Mouse (Mus musculus) neural tube, embryonic 13.5 days (tissue): ENCODE data around the gene Itga4. TPM values are rescaled to one million over a fixed set of nuclear protein-coding genes. Genes with fewer than 3 reads are reported as not detected.
A peak's percentile ranks its signal among the peaks of the same experiment; 100 is the strongest.

ENCODE experiments used
- ATAC-seq: fragments of 200-750 bp; cut with Nextera tagmentation; 2 replicates; pipeline ENCODE4 v1.8.0; 2017; ENCODE audit warnings: low read depth, mild to moderate bottlenecking, moderate TSS enrichment, moderate library complexity
- H3K27ac ChIP-seq: fragments of 300-500 bp; sonication (generic); replicated peaks from 2 replicates; pipeline ENCODE4 v1.5.1; 2015; ENCODE audit warnings: moderate library complexity, mild to moderate bottlenecking, inconsistent platforms
- H3K27me3 ChIP-seq: fragments of 300-500 bp; sonication (generic); 2 replicates; pipeline ENCODE4 v1.6.1; 2015; ENCODE audit warnings: mild to moderate bottlenecking, inconsistent platforms
- H3K36me3 ChIP-seq: fragments of 300-500 bp; sonication (generic); 2 replicates; pipeline ENCODE4 v1.6.1; 2015; ENCODE audit warnings: mild to moderate bottlenecking, inconsistent platforms
- H3K4me1 ChIP-seq: fragments of 300-500 bp; sonication (generic); replicated peaks from 2 replicates; pipeline ENCODE4 v1.6.1; 2015; ENCODE audit warnings: inconsistent platforms
- H3K4me2 ChIP-seq: fragments of 300-500 bp; sonication (generic); 2 replicates; pipeline ENCODE4 v1.6.1; 2015; ENCODE audit warnings: inconsistent platforms, mild to moderate bottlenecking, moderate library complexity
- H3K4me3 ChIP-seq: fragments of 300-500 bp; sonication (generic); 2 replicates; pipeline ENCODE4 v1.5.1; 2015; ENCODE audit warnings: mild to moderate bottlenecking, inconsistent platforms
- H3K9ac ChIP-seq: fragments of 300-500 bp; sonication (generic); 2 replicates; pipeline ENCODE4 v1.6.1; 2015; ENCODE audit warnings: moderate library complexity, mild to moderate bottlenecking, inconsistent platforms
- H3K9me3 ChIP-seq: fragments of 300-500 bp; sonication (generic); 2 replicates; pipeline ENCODE4 v1.6.1; 2016; ENCODE audit warnings: inconsistent platforms
- WGBS: fragments of 180-500 bp; shearing (Covaris S2); methylation state at CpG from one replicate; pipeline ENCODE4 v1.1.7; 2015; 5-methylcytosine and 5-hydroxymethylcytosine counted together
- polyA plus RNA-seq: library from polyadenylated mRNA; unstranded; fragments of >200 nt; fragmentation: Nextera tagmentation; extraction: Ambion mirVana; gene quantifications from 2 replicates; pipeline ENCODE4 v1.2.1, GENCODE M21; 2015

Itga4 gene
- polyA plus RNA-seq, 1 experiment from 2014 or later: 5.4 TPM

DNA sequence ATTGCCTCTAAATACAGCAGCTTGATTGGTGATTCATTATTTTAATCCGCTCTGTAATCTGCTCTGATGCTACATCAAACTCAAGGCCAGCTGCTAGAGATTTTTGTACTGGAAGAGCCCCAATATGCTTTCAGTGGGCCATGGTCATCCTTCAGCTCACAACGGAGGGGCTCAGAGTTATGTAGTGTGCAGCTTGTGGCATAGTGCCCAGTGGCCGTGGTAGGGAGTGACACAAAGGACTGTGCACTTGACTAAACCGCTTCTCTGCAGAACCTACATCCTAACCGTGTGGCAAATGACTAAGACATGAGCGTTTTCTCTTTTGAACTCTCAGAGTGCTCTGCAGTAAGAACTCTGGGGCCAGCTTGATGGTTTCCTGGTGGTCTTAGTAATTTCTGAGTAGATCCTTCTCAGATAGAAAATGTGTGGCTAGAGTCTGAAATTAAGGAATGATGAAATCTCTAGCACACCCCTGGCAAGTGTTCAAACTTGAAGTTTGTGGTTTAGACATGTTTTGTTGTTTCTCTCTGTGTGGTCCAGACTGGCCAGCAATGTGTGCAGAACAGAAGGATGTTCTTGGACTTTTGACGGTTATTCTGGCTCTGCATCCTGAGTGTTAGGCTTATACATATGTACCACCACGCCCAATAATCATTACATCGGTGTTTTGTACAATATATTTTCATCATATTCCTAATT, 61.1 kb downstream of the Itga4 start:
- Histone ChIP-seq H3K27me3 (no peaks in the 10 kb centered on the region), H3K4me3 (no peak overlapping the region), H3K9me3 (no peaks in the 10 kb centered on the region; the same call in 1 of the 2 replicates), H3K9ac (no peak overlapping the region), H3K27ac (no peak overlapping the region), H3K36me3 (no peaks in the 10 kb centered on the region), H3K4me1 (no peaks in the 10 kb centered on the region), H3K4me2 (no peak overlapping the region)
- ATAC-seq: no peak
- 92% methylated on average over 9 of the region's 9 CpGs for WGBS

DNA sequence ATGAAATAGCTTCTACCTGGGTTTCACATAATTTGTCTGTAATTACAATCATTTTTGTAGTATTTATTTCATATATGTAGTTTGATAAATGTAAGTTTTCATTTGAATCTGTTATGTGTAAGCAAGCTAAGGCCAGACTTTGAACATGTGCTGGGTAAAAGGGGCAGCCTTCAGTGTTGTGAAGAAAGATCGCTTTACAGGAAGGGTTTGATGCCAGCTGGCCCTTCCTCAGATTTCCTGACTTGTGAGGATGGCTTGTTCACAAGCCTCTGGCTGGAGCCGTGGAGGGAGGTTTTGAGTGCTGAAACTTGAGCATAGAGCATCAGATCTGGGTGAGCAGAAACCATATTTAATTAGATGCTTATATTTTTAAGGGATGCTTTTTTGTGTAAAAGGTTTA, 72.9 kb downstream of the Itga4 start:
- Histone ChIP-seq H3K27me3 (no peaks in the 10 kb centered on the region), H3K4me2 (no peak overlapping the region), H3K4me1 (no peaks in the 10 kb centered on the region), H3K4me3 (no peak overlapping the region), H3K9me3 (no peaks in the 10 kb centered on the region), H3K36me3 (no peaks in the 10 kb centered on the region), H3K27ac (no peak overlapping the region), H3K9ac (no peak overlapping the region)
- ATAC-seq: no peak
- 72% methylated on average over 2 of the region's 2 CpGs for WGBS

DNA sequence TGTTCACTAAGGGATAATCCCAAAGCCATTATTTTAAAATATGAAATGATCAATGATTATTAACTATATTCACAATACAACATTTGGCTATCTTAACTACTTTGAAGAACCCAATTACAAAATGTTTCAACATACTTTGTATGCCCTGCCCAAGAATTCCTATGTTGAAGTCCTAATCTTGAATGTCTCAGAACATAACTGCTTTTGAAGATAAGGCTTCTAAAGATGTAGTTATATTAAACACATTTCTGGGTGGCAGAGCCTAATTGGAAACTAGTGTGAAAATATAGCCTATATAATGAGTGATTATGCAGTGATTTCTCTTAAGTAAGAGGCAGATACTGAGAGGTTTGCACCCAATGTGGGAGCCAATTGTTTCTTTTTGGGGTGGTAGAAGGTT, 79.4 kb downstream of the Itga4 start:
- H3K9ac ChIP-seq: no peak overlapping the region
- no peaks in the 10 kb centered on the region for H3K27me3 ChIP-seq
- H3K36me3 ChIP-seq: no peaks in the 10 kb centered on the region
- no peaks in the 10 kb centered on the region for H3K4me1 ChIP-seq
- no peak overlapping the region for H3K4me2 ChIP-seq
- H3K4me3 ChIP-seq: no peak overlapping the region
- no peaks in the 10 kb centered on the region for H3K9me3 ChIP-seq
- no peak for ATAC-seq
- H3K27ac ChIP-seq: no peak overlapping the region

DNA sequence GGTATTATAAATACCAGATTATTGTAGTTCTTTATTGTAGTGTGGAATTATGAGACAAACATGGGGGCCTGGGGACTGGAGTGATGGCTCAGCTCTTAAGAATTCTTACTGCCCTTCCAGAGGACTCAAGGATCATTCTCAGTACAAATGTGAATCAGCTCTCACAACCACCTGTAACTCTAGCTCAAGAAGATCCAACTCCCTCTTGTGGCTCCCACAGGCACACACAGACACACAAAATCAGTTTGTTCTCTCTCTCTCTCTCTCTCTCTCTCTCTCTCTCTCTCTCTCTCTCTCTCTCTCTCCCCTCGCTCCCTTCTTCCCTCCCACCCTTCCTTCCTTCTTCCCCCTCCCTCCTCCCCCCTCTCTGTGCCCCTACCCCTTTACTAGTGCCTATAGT, 80.9 kb downstream of the Itga4 start:
- ATAC-seq: no peak
- no peak overlapping the region for H3K4me2 ChIP-seq
- no peaks in the 10 kb centered on the region for H3K27me3 ChIP-seq
- no peak overlapping the region for H3K4me3 ChIP-seq
- WGBS: 87% methylated on average over 1 of the region's 1 CpGs
- H3K36me3 ChIP-seq: no peaks in the 10 kb centered on the region
- H3K9me3 ChIP-seq: no peaks in the 10 kb centered on the region
- H3K9ac ChIP-seq: no peak overlapping the region
- H3K4me1 ChIP-seq: no peaks in the 10 kb centered on the region
- H3K27ac ChIP-seq: no peak overlapping the region

DNA sequence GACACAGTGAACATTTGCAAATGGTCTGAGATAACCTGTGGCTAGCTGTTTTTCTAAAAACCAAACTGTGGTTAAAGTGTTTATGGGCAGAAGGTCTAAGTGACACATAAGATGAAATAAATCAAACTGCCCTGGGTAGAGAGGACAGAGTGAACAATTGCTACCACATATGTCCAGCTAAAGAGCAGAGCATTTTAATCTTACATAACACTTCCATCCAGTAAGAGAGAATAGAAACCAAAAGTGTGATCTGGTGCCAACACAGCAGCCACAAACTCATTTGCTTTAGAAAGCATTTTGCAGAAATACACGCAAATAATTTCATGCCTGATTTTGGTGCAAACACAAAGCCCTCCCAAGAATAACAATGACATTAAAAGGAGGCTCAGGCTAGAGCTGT, 83.8 kb downstream of the Itga4 start:
- 68% methylated on average over 1 of the region's 1 CpGs for WGBS
- Histone ChIP-seq H3K36me3 (no peaks in the 10 kb centered on the region), H3K27me3 (no peaks in the 10 kb centered on the region), H3K4me2 (no peak overlapping the region), H3K9ac (no peak overlapping the region), H3K9me3 (peaks cover 3% of the 10 kb centered on the region; the same call in 1 of the 2 replicates), H3K4me1 (no peaks in the 10 kb centered on the region), H3K27ac (no peak overlapping the region), H3K4me3 (no peak overlapping the region)
- no peak for ATAC-seq

DNA sequence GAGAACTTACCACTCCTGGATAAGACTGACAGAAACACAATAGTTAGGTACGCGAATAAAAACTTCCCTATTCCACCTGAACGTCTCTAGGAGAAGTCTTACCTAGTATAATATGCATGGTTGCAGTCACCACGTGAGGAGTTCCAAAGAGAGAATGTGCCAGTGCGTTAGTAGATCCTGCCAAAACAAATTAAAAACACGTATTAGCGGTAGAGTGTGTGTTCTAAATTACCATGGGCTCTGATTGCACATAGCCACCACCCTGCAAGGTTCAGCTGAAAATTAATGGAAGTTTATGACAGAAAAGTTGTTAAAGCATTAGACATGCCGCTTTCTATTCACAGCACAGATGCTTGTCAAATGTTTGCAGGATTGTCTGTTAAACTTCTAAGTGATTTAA, 87.9 kb downstream of the Itga4 start:
- H3K9me3 ChIP-seq: peaks cover 3% of the 10 kb centered on the region; the same call in 1 of the 2 replicates
- ATAC-seq: no peak
- no peaks in the 10 kb centered on the region for H3K4me1 ChIP-seq
- H3K4me2 ChIP-seq: no peak overlapping the region
- no peak overlapping the region for H3K9ac ChIP-seq
- H3K27ac ChIP-seq: no peak overlapping the region
- 91% methylated on average over 8 of the region's 8 CpGs for WGBS
- no peaks in the 10 kb centered on the region for H3K27me3 ChIP-seq
- no peak overlapping the region for H3K4me3 ChIP-seq
- H3K36me3 ChIP-seq: no peaks in the 10 kb centered on the region

DNA sequence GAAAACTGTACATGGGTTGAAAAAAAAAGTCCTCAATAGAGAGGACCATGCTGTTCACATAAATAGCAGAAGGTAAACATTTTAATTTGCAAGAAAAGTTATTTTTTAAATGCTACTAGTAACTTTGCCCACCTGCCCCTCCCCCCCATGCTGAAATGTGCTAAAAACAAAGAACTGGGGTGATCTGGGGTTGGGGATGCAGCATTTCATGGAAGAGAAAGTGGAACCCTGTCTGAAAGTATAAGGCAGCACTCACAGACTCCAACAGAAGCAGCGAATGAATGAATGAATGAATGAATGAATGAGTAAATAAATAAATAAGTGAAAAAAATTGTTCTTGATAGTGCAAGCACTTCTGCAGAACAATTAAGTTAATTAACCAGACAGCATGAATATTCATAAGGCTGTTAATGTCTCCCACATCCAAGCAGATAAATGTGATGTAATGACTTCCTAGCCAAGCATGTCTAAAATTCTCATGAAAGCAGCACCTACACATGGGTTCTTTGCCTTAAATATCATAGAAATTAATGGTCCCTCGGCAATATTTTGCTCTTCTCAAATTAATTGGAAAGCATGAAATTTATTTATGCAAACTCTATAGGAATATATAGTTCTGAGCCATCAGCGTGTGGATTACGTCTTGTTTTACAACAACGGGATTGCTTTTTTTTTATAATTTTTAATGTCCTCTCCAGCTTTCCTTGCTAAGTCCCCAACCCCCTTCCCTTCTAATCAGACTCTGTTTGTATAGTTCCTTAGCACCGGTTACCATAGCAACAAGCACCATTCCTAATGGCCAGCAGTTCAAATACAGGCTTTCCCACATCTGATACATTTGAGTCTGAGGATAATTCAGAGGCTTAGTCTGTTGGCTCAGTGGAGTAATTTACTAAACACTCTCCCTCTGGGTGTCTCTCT, 96.2 kb downstream of the Itga4 start:
- 56% methylated on average over 6 of the region's 6 CpGs for WGBS
- Histone ChIP-seq H3K4me1 (peaks cover 11% of the 10 kb centered on the region), H3K36me3 (no peaks in the 10 kb centered on the region)

DNA sequence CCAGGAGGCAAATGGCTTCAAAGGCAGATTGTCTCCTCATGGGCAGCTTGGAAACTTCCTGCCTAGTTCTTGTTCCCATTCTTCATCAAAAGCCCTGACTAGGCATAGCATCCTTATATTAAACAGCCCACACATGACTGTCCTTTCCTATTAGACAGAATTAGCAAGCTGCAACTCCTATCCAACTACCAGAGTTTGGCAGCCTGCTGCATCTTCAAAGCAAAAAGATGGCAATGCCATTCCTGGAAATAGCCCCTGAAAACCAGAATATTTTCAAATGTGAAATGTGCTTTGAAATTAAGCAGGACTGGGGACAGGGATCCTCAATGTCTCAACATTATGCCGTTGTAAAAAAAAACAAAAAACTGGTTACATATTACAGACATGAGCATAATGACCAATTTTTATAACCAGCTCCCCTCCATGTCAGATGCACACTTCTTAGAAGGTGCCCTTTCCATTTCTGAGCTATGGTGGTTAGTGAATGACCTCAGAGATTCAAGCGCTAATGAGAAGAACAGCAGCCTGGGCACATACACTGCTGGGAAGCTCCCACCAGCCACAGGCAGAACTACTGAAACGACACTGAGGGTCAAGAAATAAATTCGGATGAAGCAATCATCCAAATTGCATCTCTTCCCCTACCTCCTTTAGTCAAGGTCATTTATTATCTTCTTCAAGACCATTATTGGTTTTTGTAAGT, 97.0 kb downstream of the Itga4 start:
- ATAC-seq: no peak; the same call in 1 of the 2 replicates
- WGBS: 76% methylated on average over 4 of the region's 4 CpGs

More for the DNA sequence above, 96.2 kb downstream of the Itga4 start:
- H3K9ac ChIP-seq: no peak overlapping the region
- H3K4me2 ChIP-seq: no peak overlapping the region
- H3K27ac ChIP-seq: peak overlapping the region; percentile 62
- H3K4me3 ChIP-seq: no peak overlapping the region
- no peaks in the 10 kb centered on the region for H3K9me3 ChIP-seq
- ATAC-seq: peak; percentile 90
- no peaks in the 10 kb centered on the region for H3K27me3 ChIP-seq

DNA sequence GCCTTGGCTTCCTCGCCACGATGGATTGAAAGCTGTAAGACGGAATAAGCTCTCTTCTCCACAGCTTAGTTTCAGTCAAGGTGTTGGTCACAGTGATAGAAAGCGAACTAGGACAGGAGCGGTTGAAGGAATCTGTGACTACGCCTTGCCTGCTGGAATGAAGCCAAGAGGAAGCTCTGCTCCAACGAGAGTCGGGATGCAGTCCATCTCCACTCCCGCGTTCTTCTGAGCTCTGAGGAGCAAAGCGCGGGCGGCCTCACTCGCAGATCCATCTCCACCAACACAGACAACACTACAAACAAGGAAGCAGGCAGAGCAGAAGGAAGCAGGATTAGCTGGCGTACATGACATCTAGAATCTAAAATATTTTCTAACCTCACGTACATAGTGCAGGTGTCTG, 99.5 kb downstream of the Itga4 start:
- Histone ChIP-seq H3K27ac (no peak overlapping the region), H3K4me3 (no peak overlapping the region), H3K4me1 (peaks cover 11% of the 10 kb centered on the region), H3K9ac (no peak overlapping the region), H3K27me3 (no peaks in the 10 kb centered on the region), H3K36me3 (no peaks in the 10 kb centered on the region), H3K4me2 (no peak overlapping the region), H3K9me3 (no peaks in the 10 kb centered on the region)
- 93% methylated on average over 16 of the region's 16 CpGs for WGBS
- ATAC-seq: no peak

More for the DNA sequence above, 97.0 kb downstream of the Itga4 start:
- Histone ChIP-seq H3K4me3 (no peak overlapping the region), H3K27me3 (no peaks in the 10 kb centered on the region), H3K4me1 (peaks cover 11% of the 10 kb centered on the region), H3K9me3 (no peaks in the 10 kb centered on the region), H3K36me3 (no peaks in the 10 kb centered on the region), H3K4me2 (no peak overlapping the region), H3K27ac (peak overlapping the region; percentile 62), H3K9ac (no peak overlapping the region)

DNA sequence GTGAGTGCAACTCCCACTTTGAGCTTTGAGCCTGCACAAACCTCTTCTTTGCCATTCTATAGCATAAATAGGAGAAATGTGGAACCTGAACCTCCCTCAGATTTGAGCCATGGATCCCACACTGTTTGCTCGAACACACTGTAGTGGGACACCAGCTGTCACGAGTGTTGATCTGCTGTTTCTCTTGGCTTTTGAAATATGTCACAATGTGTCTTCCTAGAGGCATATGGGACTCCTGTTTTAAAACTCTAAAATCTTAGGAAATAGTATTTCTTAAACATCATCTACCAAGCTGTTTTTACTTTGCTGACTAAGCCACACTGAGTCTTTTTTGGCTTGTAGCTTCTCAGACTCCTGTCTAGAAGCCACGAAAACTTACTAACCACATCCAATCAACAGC, 102.6 kb downstream of the Itga4 start:
- Histone ChIP-seq H3K4me2 (no peak overlapping the region), H3K4me1 (no peaks in the 10 kb centered on the region), H3K4me3 (no peak overlapping the region), H3K36me3 (no peaks in the 10 kb centered on the region), H3K9me3 (no peaks in the 10 kb centered on the region), H3K27me3 (no peaks in the 10 kb centered on the region), H3K27ac (no peak overlapping the region), H3K9ac (no peak overlapping the region)
- no peak for ATAC-seq
- WGBS: 90% methylated on average over 3 of the region's 3 CpGs

DNA sequence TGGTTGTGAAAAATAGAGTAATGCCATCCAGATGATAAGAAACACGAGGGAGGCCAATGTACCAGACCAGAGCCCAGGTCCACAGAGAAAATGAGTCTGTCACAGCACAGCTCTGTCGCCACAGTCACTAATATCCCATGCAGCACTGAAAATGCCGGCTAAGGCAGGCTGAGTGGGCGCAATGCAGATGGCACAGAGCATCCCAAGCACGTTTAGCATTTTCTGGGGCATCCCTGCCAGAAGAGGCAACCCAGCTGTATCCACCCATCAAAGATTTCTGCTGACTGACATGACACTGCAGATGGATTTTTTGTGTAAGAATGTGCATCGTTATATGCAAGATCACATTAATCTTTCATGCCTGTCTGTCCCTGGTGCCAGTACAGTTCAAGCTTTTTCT, 106.8 kb downstream of the Itga4 start:
- H3K9me3 ChIP-seq: no peaks in the 10 kb centered on the region
- H3K4me1 ChIP-seq: no peaks in the 10 kb centered on the region
- no peaks in the 10 kb centered on the region for H3K36me3 ChIP-seq
- H3K4me2 ChIP-seq: no peak overlapping the region
- no peaks in the 10 kb centered on the region for H3K27me3 ChIP-seq
- H3K9ac ChIP-seq: no peak overlapping the region
- ATAC-seq: no peak
- H3K4me3 ChIP-seq: no peak overlapping the region
- H3K27ac ChIP-seq: no peak overlapping the region
- 65% methylated on average over 6 of the region's 6 CpGs for WGBS

DNA sequence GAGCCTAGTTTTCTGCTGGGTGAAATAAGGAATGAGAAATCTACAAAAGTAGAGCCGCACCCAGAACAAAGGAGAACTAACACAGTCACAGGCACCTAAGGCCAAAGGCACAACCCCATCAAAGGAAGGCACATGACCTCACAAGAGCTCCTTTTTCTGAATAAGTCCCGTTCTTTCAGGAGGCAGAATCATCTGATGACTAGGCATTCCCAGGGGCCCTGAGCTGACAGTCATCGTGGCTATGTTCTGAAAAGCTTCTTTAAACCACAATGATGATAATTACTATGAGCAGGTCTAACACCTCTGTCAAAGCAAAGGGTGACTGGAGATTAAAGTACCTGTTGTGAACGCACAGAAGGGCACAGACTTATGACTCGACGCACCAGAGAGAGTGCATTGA, 108.7 kb downstream of the Itga4 start:
- ATAC-seq: no peak
- no peaks in the 10 kb centered on the region for H3K36me3 ChIP-seq
- no peak overlapping the region for H3K9ac ChIP-seq
- no peak overlapping the region for H3K4me3 ChIP-seq
- no peaks in the 10 kb centered on the region for H3K9me3 ChIP-seq
- peaks cover 9% of the 10 kb centered on the region; the same call in 1 of the 2 replicates for H3K4me1 ChIP-seq
- H3K27me3 ChIP-seq: no peaks in the 10 kb centered on the region
- 75% methylated on average over 6 of the region's 6 CpGs for WGBS
- no peak overlapping the region for H3K4me2 ChIP-seq
- no peak overlapping the region for H3K27ac ChIP-seq
